Mouse (Mus musculus) left cerebral cortex, adult 11 months (tissue): ENCODE measurements around the gene Cntnap2.

Source experiments
- DNase-seq: peaks from one replicate; pipeline ENCODE4 v3.0.0; 2022; ENCODE audit warnings: low spot score

The Cntnap2 gene

GRCm38 (mm10) chr6:47306954-47307353, 2247.8 kb downstream of the Cntnap2 start:
- DNase-seq = no peak

GRCm38 (mm10) chr6:47314507-47315334, 2255.6 kb downstream of the Cntnap2 start:
- DNase-seq = peak; percentile 31

- no peak for DNase-seq
Measured at GRCm38 (mm10) chr6:47315454-47315853, 2256.3 kb downstream of the Cntnap2 start.

- DNase-seq = no peak
Measured at GRCm38 (mm10) chr6:47317253-47317652, 2258.1 kb downstream of the Cntnap2 start.

- DNase-seq = peak; percentile 18
Measured at GRCm38 (mm10) chr6:47318705-47319104, 2259.5 kb downstream of the Cntnap2 start.

- no peak for DNase-seq
Measured at GRCm38 (mm10) chr6:47319309-47319983, 2260.3 kb downstream of the Cntnap2 start.

GRCm38 (mm10) chr6:47323169-47323835, 2264.1 kb downstream of the Cntnap2 start:
- DNase-seq = no peak

- DNase-seq = no peak
Measured at GRCm38 (mm10) chr6:47323886-47324285, 2264.7 kb downstream of the Cntnap2 start.

- DNase-seq = no peak
Measured at GRCm38 (mm10) chr6:47328281-47328680, 2269.1 kb downstream of the Cntnap2 start.

GRCm38 (mm10) chr6:47329212-47329611, 2270.1 kb downstream of the Cntnap2 start:
- no peak for DNase-seq

GRCm38 (mm10) chr6:47333016-47333415, 2273.9 kb downstream of the Cntnap2 start:
- DNase-seq = peak; percentile 21

GRCm38 (mm10) chr6:47334377-47334776, 2275.2 kb downstream of the Cntnap2 start:
- DNase-seq = no peak

- DNase-seq = no peak
Measured at GRCm38 (mm10) chr6:47337300-47337699, 2278.1 kb downstream of the Cntnap2 start.

- DNase-seq = no peak
Measured at GRCm38 (mm10) chr6:47338113-47338512, 2279.0 kb downstream of the Cntnap2 start.

- no peak for DNase-seq
Measured at GRCm38 (mm10) chr6:47340813-47341502, 2281.8 kb downstream of the Cntnap2 start.

GRCm38 (mm10) chr6:47341503-47341884, 2282.3 kb downstream of the Cntnap2 start:
- DNase-seq = no peak

- no peak for DNase-seq
Measured at GRCm38 (mm10) chr6:47343245-47343644, 2284.1 kb downstream of the Cntnap2 start.

- DNase-seq = no peak
Measured at GRCm38 (mm10) chr6:47344696-47345095, 2285.5 kb downstream of the Cntnap2 start.

- DNase-seq = no peak
Measured at GRCm38 (mm10) chr6:47350100-47350690, 2291.0 kb downstream of the Cntnap2 start.
